Mouse (Mus musculus) stomach, adult 2 months (tissue): ENCODE data around the gene Wfdc2. TPM values are rescaled to one million over a fixed set of nuclear protein-coding genes. Genes with fewer than 3 reads are reported as not detected.

Experiments used
- polyA plus RNA-seq: library from polyadenylated mRNA; depleted of rRNA; stranded (reverse); fragments of >200 nt; gene quantifications from 2 replicates; pipeline ENCODE4 v1.2.3, GENCODE M21; 2012; rRNA removed

The Wfdc2 gene
- 41.0 and 51.1 TPM in 2 replicates for polyA plus RNA-seq

GRCm38 (mm10) chr2:164562391-164563188 is at the start of gene Wfdc2:
Gene Wfdc2 (plus strand): TSS chr2:164562413.

GRCm38 (mm10) chr2:164573359-164573758 is 11.1 kb downstream of the Wfdc2 start, which contains the start of gene Spint3:
Gene Spint3 (minus strand): TSS chr2:164573459.

GRCm38 (mm10) chr2:164585025-164585725 is 23.0 kb downstream of the Wfdc2 start, which contains the start of gene Wfdc6a:
Gene Wfdc6a (minus strand): TSS chr2:164585447.

GRCm38 (mm10) chr2:164593494-164593893 is 31.3 kb downstream of the Wfdc2 start, which contains the start of gene Eppin:
Gene Eppin (minus strand): TSS chr2:164593594.

GRCm38 (mm10) chr2:164613471-164613870 is 51.3 kb downstream of the Wfdc2 start, which contains the start of the genes Wfdc6b and Wfdc8:
Gene Wfdc6b (plus strand): TSS chr2:164613522.
Gene Wfdc8 (minus strand): TSS chr2:164613626.

Other genes with a start within 250 kb of the Wfdc2 start
- gene Svs6, start 245.7 kb upstream of the Wfdc2 start, polyA plus RNA-seq = not detected in 2 replicates
- not detected in 2 replicates for gene Svs5, start 229.7 kb upstream of the Wfdc2 start, polyA plus RNA-seq
- 82.6 and 153 TPM in 2 replicates for gene Slpi, start 173.3 kb upstream of the Wfdc2 start, polyA plus RNA-seq
- 3.5 and 6.9 TPM in 2 replicates for gene Rbpjl, start 159.3 kb upstream of the Wfdc2 start, polyA plus RNA-seq
- gene Matn4, start 157.3 kb upstream of the Wfdc2 start, polyA plus RNA-seq = 0.78 and 1.2 TPM in 2 replicates
- 34.9 and 37.0 TPM in 2 replicates for gene Sdc4, start 118.5 kb upstream of the Wfdc2 start, polyA plus RNA-seq
- 71.4 and 132 TPM in 2 replicates for gene Sys1, start 105.4 kb upstream of the Wfdc2 start, polyA plus RNA-seq
- gene Gm20458, start 101.4 kb upstream of the Wfdc2 start, polyA plus RNA-seq = 31.3 and 46.5 TPM in 2 replicates
- gene Trp53tg5, start 88.7 kb upstream of the Wfdc2 start, polyA plus RNA-seq = not detected in 2 replicates
- 27.2 and 65.5 TPM in 2 replicates for gene Dbndd2, start 76.3 kb upstream of the Wfdc2 start, polyA plus RNA-seq
- 90.3 and 138 TPM in 2 replicates for gene Pigt, start 64.9 kb upstream of the Wfdc2 start, polyA plus RNA-seq
- gene Spint3, start 11.0 kb downstream of the Wfdc2 start, polyA plus RNA-seq = 0.43 TPM in 1 of 2 replicates, not detected in the other
- gene Wfdc6a, start 23.0 kb downstream of the Wfdc2 start, polyA plus RNA-seq = 0.08 and 0.14 TPM in 2 replicates
- 0.19 TPM in 1 of 2 replicates, not detected in the other for gene Eppin, start 31.2 kb downstream of the Wfdc2 start, polyA plus RNA-seq
- gene Wfdc6b, start 51.1 kb downstream of the Wfdc2 start, polyA plus RNA-seq = 0.11 TPM in 1 of 2 replicates, not detected in the other
- 0.26 TPM in 1 of 2 replicates, not detected in the other for gene Wfdc8, start 51.2 kb downstream of the Wfdc2 start, polyA plus RNA-seq
- gene Wfdc16, start 76.4 kb downstream of the Wfdc2 start, polyA plus RNA-seq = 0.09 TPM in 1 of 2 replicates, not detected in the other
- 0.30 and 3.4 TPM in 2 replicates for gene Wfdc10, start 93.6 kb downstream of the Wfdc2 start, polyA plus RNA-seq
- not detected in 2 replicates for gene Wfdc9, start 94.2 kb downstream of the Wfdc2 start, polyA plus RNA-seq
- not detected in 2 replicates for gene Wfdc11, start 111.7 kb downstream of the Wfdc2 start, polyA plus RNA-seq
- 0.75 and 2.0 TPM in 2 replicates for gene Wfdc13, start 122.7 kb downstream of the Wfdc2 start, polyA plus RNA-seq
- 0.20 TPM in 1 of 2 replicates, not detected in the other for gene Spint4, start 136.1 kb downstream of the Wfdc2 start, polyA plus RNA-seq
- not detected in 2 replicates for gene Spint5, start 152.9 kb downstream of the Wfdc2 start, polyA plus RNA-seq
- 0.22 TPM in 1 of 2 replicates, not detected in the other for gene Wfdc3, start 183.5 kb downstream of the Wfdc2 start, polyA plus RNA-seq
- gene Dnttip1, start 183.6 kb downstream of the Wfdc2 start, polyA plus RNA-seq = 9.0 and 25.3 TPM in 2 replicates
- 31.9 and 34.3 TPM in 2 replicates for gene Ube2c, start 207.5 kb downstream of the Wfdc2 start, polyA plus RNA-seq
- 33.7 and 34.0 TPM in 2 replicates for gene Tnnc2, start 217.6 kb downstream of the Wfdc2 start, polyA plus RNA-seq
- 15.0 and 20.3 TPM in 2 replicates for gene Snx21, start 223.4 kb downstream of the Wfdc2 start, polyA plus RNA-seq
- gene Acot8, start 242.5 kb downstream of the Wfdc2 start, polyA plus RNA-seq = 37.1 and 48.4 TPM in 2 replicates
- gene Zswim3, start 242.7 kb downstream of the Wfdc2 start, polyA plus RNA-seq = 0.58 and 1.1 TPM in 2 replicates